Mouse (Mus musculus): ENCODE data around the gene Serpina3m.
A peak's percentile ranks its signal among the peaks of the same experiment; 100 is the strongest.
"Not testable (repeated sequence)": the region's sequence is repeated elsewhere in the genome, so short reads cannot be mapped to it uniquely, and the experiment has no call there.

The Serpina3m gene

GRCm38 (mm10) chr12:104391057-104391456 is 52.8 kb downstream of the Serpina3m start:
- DNase-seq = not testable (repeated sequence)

GRCm38 (mm10) chr12:104403968-104404367 is 65.7 kb downstream of the Serpina3m start:
- no peak for DNase-seq

- DNase-seq = no peak
Measured at GRCm38 (mm10) chr12:104406454-104406885, 68.2 kb downstream of the Serpina3m start, which contains the start of gene Serpina3n. Gene Serpina3n (plus strand): TSS chr12:104406729.

- DNase-seq = no peak
Measured at GRCm38 (mm10) chr12:104412507-104412906, 74.2 kb downstream of the Serpina3m start.

- DNase-seq = no peak
Measured at GRCm38 (mm10) chr12:104414576-104414975, 76.3 kb downstream of the Serpina3m start.

- DNase-seq = no peak
Measured at GRCm38 (mm10) chr12:104415625-104416315, 77.5 kb downstream of the Serpina3m start.

GRCm38 (mm10) chr12:104418340-104419135 is 80.3 kb downstream of the Serpina3m start:
- peak; percentile 80 for DNase-seq

- no peak for DNase-seq
Measured at GRCm38 (mm10) chr12:104419136-104419462, 80.8 kb downstream of the Serpina3m start.

- DNase-seq = peak; percentile 34
Measured at GRCm38 (mm10) chr12:104422615-104423392, 84.5 kb downstream of the Serpina3m start.

- DNase-seq = no peak
Measured at GRCm38 (mm10) chr12:104425591-104425990, 87.3 kb downstream of the Serpina3m start.

GRCm38 (mm10) chr12:104426915-104427314 is 88.6 kb downstream of the Serpina3m start:
- peak; percentile 37 for DNase-seq

GRCm38 (mm10) chr12:104431359-104431758 is 93.1 kb downstream of the Serpina3m start:
- DNase-seq = no peak

- DNase-seq = no peak
Measured at GRCm38 (mm10) chr12:104433214-104433613, 94.9 kb downstream of the Serpina3m start.

GRCm38 (mm10) chr12:104433951-104434735 is 95.9 kb downstream of the Serpina3m start:
- no peak for DNase-seq

- peak; percentile 87 for DNase-seq
Measured at GRCm38 (mm10) chr12:104440087-104440760, 101.9 kb downstream of the Serpina3m start.

- no peak for DNase-seq
Measured at GRCm38 (mm10) chr12:104443716-104444115, 105.4 kb downstream of the Serpina3m start.

Measured in kidney, adult 18-20 months (tissue).